Mouse (Mus musculus) heart, adult 10 weeks (tissue): ENCODE results near the gene Nup133. TPM values are rescaled to one million over a fixed set of nuclear protein-coding genes. Genes with fewer than 3 reads are reported as not detected.

Experiments
- polyA plus RNA-seq: library from polyadenylated mRNA; stranded (reverse); fragments of 350-450 nt; fragmentation: Illumina TruSeq; extraction: RNeasy Lipid Tissue Mini Kit (QIAGEN cat#74804); gene quantifications from one replicate; pipeline ENCODE4 v1.2.3, GENCODE M21; 2014; ENCODE audit warnings: low read depth, low replicate concordance

The Nup133 gene
- 9.2 TPM for polyA plus RNA-seq

GRCm38 (mm10) chr8:123948942-123949685 is at the start of gene Nup133:
Gene Nup133, minus strand, starts transcription at chr8:123949265.

GRCm38 (mm10) chr8:123982826-123983400 is 33.8 kb upstream of the Nup133 start, which contains the start of gene Abcb10:
Gene Abcb10, minus strand, starts transcription at chr8:123983122.

GRCm38 (mm10) chr8:123894502-123895097 is 54.5 kb downstream of the Nup133 start, which contains the start of gene Acta1:
Gene Acta1, minus strand, starts transcription at chr8:123894751.

GRCm38 (mm10) chr8:123859648-123860259 is 89.3 kb downstream of the Nup133 start, which contains the start of gene Ccsap:
Gene Ccsap, minus strand, starts transcription at chr8:123860209.

Other genes with a start within 250 kb of the Nup133 start
- gene Rab4a, start 143.3 kb downstream of the Nup133 start, polyA plus RNA-seq = 4.2 TPM
- 0.37 TPM for gene Ccsap, start 89.1 kb downstream of the Nup133 start, polyA plus RNA-seq
- gene Acta1, start 54.5 kb downstream of the Nup133 start, polyA plus RNA-seq = 202 TPM
- gene Abcb10, start 33.9 kb upstream of the Nup133 start, polyA plus RNA-seq = 24.3 TPM
- 14.4 TPM for gene Taf5l, start 72.1 kb upstream of the Nup133 start, polyA plus RNA-seq
- gene Urb2, start 72.2 kb upstream of the Nup133 start, polyA plus RNA-seq = 3.8 TPM